Mouse (Mus musculus): ENCODE data around the gene Bcl7c. TPM values are rescaled to one million over a fixed set of nuclear protein-coding genes. Genes with fewer than 3 reads are reported as not detected.
A peak's percentile ranks its signal among the peaks of the same experiment; 100 is the strongest.

The Bcl7c gene
- polyA plus RNA-seq, 1 experiment from 2014 or later: 42.2 TPM

GRCm38 (mm10) chr7:127714816-127715215, 6.1 kb upstream of the Bcl7c start:
- WGBS: 70% methylated on average over 4 of the region's 4 CpGs
- no peaks in the 10 kb centered on the region for H3K9me3 ChIP-seq (ENCODE audit: control insufficient read depth, low read length)
- no peaks in the 10 kb centered on the region for H3K27me3 ChIP-seq (ENCODE audit: control insufficient read depth, insufficient read depth, low read length)
- peaks cover 6% of the 10 kb centered on the region; the same call in 1 of the 2 replicates for H3K4me1 ChIP-seq (replicated peaks; ENCODE audit: control insufficient read depth, insufficient read depth)
- H3K4me3 ChIP-seq (ENCODE audit: low read depth, low read length): no peak overlapping the region
- no peak overlapping the region for H3K27ac ChIP-seq (replicated peaks)
- H3K9ac ChIP-seq (ENCODE audit: low read length): no peak overlapping the region
- no peak overlapping the region for H3K4me2 ChIP-seq (replicated peaks; ENCODE audit: low read depth)
- no peaks in the 10 kb centered on the region; the same call in 1 of the 2 replicates for H3K36me3 ChIP-seq (ENCODE audit: control insufficient read depth, insufficient read depth, low read length)
- ATAC-seq (ENCODE audit: low FRiP score, low TSS enrichment) (no peak), DNase-seq (ENCODE audit: low spot score) (no peak)
- TF ChIP-seq EP300 (optimal IDR thresholded peaks at IDR 0.05) (no peak), CTCF (IDR thresholded peaks at IDR 0.05; ENCODE audit: low read depth) (no peak)

GRCm38 (mm10) chr7:127712461-127713385, 4.0 kb upstream of the Bcl7c start, which contains the start of gene Ctf1:
Ctf1 (plus strand) TSS chr7:127712736.
- Histone ChIP-seq H3K4me3 (ENCODE audit: low read depth, low read length) (peak within 1 kb of the TSS; percentile 36), H3K27me3 (ENCODE audit: control insufficient read depth, insufficient read depth, low read length) (no peaks in the 10 kb centered on the region), H3K4me2 (replicated peaks; ENCODE audit: low read depth) (peak within 1 kb of the TSS; percentile 62), H3K27ac (replicated peaks) (peak within 1 kb of the TSS; percentile 91), H3K36me3 (ENCODE audit: control insufficient read depth, insufficient read depth, low read length) (no peaks in the 10 kb centered on the region; the same call in 1 of the 2 replicates), H3K9ac (ENCODE audit: low read length) (peak within 1 kb of the TSS; percentile 58), H3K9me3 (ENCODE audit: control insufficient read depth, low read length) (no peaks in the 10 kb centered on the region), H3K4me1 (replicated peaks; ENCODE audit: control insufficient read depth, insufficient read depth) (peaks cover 6% of the 10 kb centered on the region; the same call in 1 of the 2 replicates)
- TF ChIP-seq EP300 (optimal IDR thresholded peaks at IDR 0.05) (no peak), CTCF (IDR thresholded peaks at IDR 0.05; ENCODE audit: low read depth) (no peak)
- WGBS: 1% methylated on average over 28 of the region's 28 CpGs
- ATAC-seq (ENCODE audit: low FRiP score, low TSS enrichment) (peak; percentile 63), DNase-seq (ENCODE audit: low spot score) (peak; percentile 82)

- Histone ChIP-seq H3K4me2 (replicated peaks; ENCODE audit: low read depth) (no peak overlapping the region), H3K9ac (ENCODE audit: low read length) (no peak overlapping the region), H3K4me1 (replicated peaks; ENCODE audit: control insufficient read depth, insufficient read depth) (peaks cover 6% of the 10 kb centered on the region; the same call in 1 of the 2 replicates), H3K27me3 (ENCODE audit: control insufficient read depth, insufficient read depth, low read length) (no peaks in the 10 kb centered on the region), H3K4me3 (ENCODE audit: low read depth, low read length) (no peak overlapping the region), H3K9me3 (ENCODE audit: control insufficient read depth, low read length) (no peaks in the 10 kb centered on the region), H3K36me3 (ENCODE audit: control insufficient read depth, insufficient read depth, low read length) (no peaks in the 10 kb centered on the region; the same call in 1 of the 2 replicates), H3K27ac (replicated peaks) (peak overlapping the region; percentile 91)
- no peak for DNase-seq (ENCODE audit: low spot score)
- ATAC-seq (ENCODE audit: low FRiP score, low TSS enrichment): no peak
- no peak for TF ChIP-seq CTCF (IDR thresholded peaks at IDR 0.05; ENCODE audit: low read depth)
- TF ChIP-seq EP300 (optimal IDR thresholded peaks at IDR 0.05): no peak
- 51% methylated on average over 3 of the region's 3 CpGs for WGBS
Observed at GRCm38 (mm10) chr7:127711456-127711855, 2.7 kb upstream of the Bcl7c start.

- TF ChIP-seq EP300 (optimal IDR thresholded peaks at IDR 0.05): no peak
- TF ChIP-seq CTCF (IDR thresholded peaks at IDR 0.05; ENCODE audit: low read depth): no peak
- DNase-seq (ENCODE audit: low spot score) (no peak), ATAC-seq (ENCODE audit: low FRiP score, low TSS enrichment) (no peak)
- Histone ChIP-seq H3K4me1 (replicated peaks; ENCODE audit: control insufficient read depth, insufficient read depth) (peaks cover 6% of the 10 kb centered on the region; the same call in 1 of the 2 replicates), H3K36me3 (ENCODE audit: control insufficient read depth, insufficient read depth, low read length) (no peaks in the 10 kb centered on the region; the same call in 1 of the 2 replicates), H3K4me3 (ENCODE audit: low read depth, low read length) (no peak overlapping the region), H3K9ac (ENCODE audit: low read length) (no peak overlapping the region), H3K27ac (replicated peaks) (peak overlapping the region; percentile 91; the same call in 1 of the 2 replicates), H3K27me3 (ENCODE audit: control insufficient read depth, insufficient read depth, low read length) (no peaks in the 10 kb centered on the region), H3K4me2 (replicated peaks; ENCODE audit: low read depth) (no peak overlapping the region), H3K9me3 (ENCODE audit: control insufficient read depth, low read length) (no peaks in the 10 kb centered on the region)
- 70% methylated on average over 3 of the region's 3 CpGs for WGBS
Observed at GRCm38 (mm10) chr7:127711031-127711430, 2.3 kb upstream of the Bcl7c start.

GRCm38 (mm10) chr7:127709261-127709979, 687 bp upstream of the Bcl7c start:
- H3K9ac ChIP-seq (ENCODE audit: low read length): no peak overlapping the region; the same call in 1 of the 2 replicates
- peak overlapping the region; percentile 79; the same call in 1 of the 2 replicates for H3K4me3 ChIP-seq (ENCODE audit: low read depth, low read length)
- no peak for TF ChIP-seq EP300 (optimal IDR thresholded peaks at IDR 0.05)
- TF ChIP-seq CTCF (IDR thresholded peaks at IDR 0.05; ENCODE audit: low read depth): no peak
- WGBS: 68% methylated on average over 5 of the region's 5 CpGs
- DNase-seq (ENCODE audit: low spot score): no peak
- no peak for ATAC-seq (ENCODE audit: low FRiP score, low TSS enrichment)
- H3K27ac ChIP-seq (replicated peaks): peak overlapping the region; percentile 97; the same call in 1 of the 2 replicates
- H3K9me3 ChIP-seq (ENCODE audit: control insufficient read depth, low read length): no peaks in the 10 kb centered on the region
- no peaks in the 10 kb centered on the region for H3K27me3 ChIP-seq (ENCODE audit: control insufficient read depth, insufficient read depth, low read length)
- peak overlapping the region; percentile 63 for H3K4me2 ChIP-seq (replicated peaks; ENCODE audit: low read depth)
- peaks cover 6% of the 10 kb centered on the region; the same call in 1 of the 2 replicates for H3K4me1 ChIP-seq (replicated peaks; ENCODE audit: control insufficient read depth, insufficient read depth)
- peaks cover 4% of the 10 kb centered on the region; the same call in 1 of the 2 replicates for H3K36me3 ChIP-seq (ENCODE audit: control insufficient read depth, insufficient read depth, low read length)
